Mouse (Mus musculus) c-Kit-positive CD71-positive TER-119-positive erythroid progenitor cells, embryonic 14.5 days (primary cell): ENCODE results near the gene Gm9733.
"Not testable (repeated sequence)": the region's sequence is repeated elsewhere in the genome, so short reads cannot be mapped to it uniquely, and the experiment has no call there.

ENCODE experiments used
- DNase-seq: peaks from one replicate; pipeline ENCODE4 v3.0.0-alpha.2; 2013; ENCODE audit warnings: low spot score

The Gm9733 gene

DNA sequence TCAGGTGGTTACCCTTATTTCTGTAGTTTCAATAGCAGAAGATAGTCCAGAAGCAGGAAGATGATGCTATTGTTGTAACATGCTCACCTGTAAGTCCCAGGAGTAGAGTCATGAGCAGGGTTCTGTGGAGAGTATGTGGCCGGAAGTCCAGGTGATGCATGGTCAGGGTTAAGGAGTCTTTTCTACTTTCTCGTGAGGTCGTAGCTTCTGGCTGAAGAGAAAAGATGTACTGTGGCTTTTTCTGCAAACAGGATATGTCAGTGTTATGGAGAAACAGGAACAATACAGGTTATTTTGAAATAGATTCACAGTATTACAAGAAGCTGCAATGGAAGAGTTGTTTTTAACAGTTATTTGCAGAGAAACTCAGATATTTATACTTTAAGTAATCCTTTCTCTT lies at the start of gene Gm9733:
TSS of gene Gm9733 (minus strand) at position 240 of the 400 bp plus-strand sequence.
- DNase-seq, result no peak

DNA sequence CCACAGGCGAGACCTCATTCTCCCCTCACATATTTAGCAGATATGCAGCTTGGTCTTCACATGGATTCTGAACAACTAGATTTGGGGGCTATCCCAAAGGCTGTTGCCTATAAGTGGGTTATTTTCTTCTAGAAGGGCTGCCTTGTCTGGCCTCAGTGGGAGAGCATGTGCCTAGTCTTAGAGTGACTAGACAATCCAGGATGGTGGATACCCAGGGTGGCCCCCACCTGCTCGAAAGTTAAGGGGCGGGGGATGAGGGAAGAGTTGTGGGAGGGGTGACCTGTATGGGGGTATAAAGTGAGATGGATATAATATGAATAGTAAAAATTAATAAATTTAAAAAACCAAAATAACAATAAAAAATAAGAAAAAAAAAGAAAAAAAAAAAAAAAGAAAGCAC lies 23.6 kb upstream of the Gm9733 start:
- DNase-seq, result not testable (repeated sequence)

DNA sequence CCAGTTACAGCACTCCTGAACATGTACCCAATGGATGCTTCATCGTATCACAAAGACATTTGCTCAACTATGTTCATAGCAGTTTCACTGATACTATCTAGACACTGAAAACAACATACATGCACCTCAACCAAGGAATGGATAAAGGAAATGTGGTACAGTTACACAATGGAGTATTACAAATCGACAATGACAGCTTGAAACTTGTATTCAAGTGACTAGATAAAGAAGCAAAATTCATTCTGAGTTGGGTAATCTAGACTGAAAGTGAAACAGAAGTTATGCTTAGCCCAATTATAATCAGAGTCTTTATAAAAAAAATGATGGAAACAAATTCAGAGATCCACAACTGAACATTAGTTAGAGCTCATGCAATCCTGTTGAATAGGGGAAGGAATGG lies 18.2 kb upstream of the Gm9733 start:
- DNase-seq, result not testable (repeated sequence)

DNA sequence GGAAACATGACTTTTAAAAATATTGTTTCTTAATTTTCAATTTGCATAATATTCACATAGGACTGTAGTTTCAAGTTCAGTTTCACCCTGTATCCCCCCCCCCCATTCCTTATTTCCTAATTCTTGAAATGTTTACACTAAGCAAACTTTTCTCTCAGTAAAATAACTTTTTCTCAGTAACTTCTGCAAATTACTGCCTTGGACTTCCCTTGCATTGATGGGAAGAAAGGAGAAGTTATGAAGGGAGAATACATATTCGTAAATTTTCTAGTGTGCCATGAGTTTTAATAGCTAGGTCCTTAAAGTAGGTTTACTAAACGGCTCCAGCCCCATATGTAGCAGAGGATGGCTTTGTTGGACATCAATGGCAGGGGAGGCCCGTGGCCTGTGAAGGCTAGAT lies 13.5 kb upstream of the Gm9733 start:
- DNase-seq, result not testable (repeated sequence)

DNA sequence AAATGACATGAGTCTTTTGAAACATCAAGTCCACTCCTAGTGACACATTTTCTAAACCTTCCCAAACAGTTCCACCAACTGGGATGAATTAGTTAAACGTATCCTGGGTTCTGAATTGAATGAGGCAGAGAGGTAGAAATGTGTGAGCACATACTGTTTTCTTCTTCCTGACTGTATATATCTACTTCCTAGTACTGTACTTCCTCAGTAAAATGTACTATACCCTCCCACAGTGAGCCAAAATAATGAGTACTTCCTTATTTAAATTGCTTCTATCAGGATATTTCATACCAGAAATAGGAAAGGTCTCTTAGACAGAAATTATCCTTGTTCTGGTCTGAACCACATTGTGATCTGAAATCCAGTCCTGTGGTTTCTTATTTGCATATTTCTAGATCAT lies 8.2 kb upstream of the Gm9733 start:
- DNase-seq, result no peak

DNA sequence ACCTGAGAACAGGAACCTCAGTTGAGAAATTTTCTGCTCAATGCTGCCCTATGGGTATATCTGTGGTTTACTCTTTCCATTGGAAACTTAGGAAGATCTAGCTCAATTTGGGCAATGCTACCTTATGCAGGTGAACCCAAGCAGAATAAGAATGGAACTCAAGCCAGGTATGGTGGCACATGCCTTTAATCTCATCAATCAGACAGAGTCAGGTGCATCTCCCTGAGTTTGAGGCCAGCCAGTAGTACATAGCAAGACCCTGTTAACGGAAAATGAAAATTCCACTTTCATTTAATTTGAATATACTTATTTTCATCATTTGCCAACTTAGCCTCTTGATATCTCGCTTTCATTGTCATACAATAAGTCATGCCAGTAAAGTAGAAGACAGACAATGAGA lies 2.1 kb upstream of the Gm9733 start:
- no peak for DNase-seq

DNA sequence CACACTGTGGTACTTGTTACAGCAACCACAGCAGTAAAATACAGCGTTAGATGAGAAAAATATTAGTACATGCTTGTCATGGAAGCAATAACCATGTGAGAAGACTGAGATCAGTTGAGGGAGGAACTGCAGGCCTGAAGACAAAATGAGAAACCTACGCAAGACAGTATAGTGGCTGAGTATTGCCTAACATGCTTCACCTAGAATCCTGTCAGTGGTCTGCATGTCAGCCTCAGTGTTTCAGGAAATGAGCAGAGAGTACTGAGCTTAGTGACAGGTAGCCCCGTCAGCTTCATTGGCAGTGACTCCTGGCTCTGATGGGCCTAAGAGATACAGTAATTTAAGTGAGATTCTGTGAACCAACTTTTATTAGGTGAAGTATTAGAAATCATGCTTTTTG lies 557 bp downstream of the Gm9733 start:
- DNase-seq, result no peak

DNA sequence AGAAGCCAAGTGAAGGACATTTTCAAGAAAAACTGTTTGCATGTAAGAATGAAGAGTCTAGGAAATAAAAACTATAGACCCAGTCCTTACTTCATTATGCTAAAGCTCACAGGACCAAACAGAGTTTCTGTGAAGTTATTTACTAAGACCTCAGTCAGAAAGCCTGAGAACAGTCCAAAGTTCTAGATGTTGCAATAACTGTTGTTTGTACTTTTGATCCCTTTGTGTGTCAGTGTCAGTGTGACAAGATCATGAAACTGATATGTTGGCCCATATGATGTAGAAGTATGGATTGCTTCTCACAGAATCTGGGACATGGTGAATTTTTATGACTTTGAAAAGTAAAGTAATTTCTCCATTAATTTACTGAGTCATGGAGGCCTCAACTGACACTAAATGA lies 2.6 kb downstream of the Gm9733 start:
- no peak for DNase-seq

DNA sequence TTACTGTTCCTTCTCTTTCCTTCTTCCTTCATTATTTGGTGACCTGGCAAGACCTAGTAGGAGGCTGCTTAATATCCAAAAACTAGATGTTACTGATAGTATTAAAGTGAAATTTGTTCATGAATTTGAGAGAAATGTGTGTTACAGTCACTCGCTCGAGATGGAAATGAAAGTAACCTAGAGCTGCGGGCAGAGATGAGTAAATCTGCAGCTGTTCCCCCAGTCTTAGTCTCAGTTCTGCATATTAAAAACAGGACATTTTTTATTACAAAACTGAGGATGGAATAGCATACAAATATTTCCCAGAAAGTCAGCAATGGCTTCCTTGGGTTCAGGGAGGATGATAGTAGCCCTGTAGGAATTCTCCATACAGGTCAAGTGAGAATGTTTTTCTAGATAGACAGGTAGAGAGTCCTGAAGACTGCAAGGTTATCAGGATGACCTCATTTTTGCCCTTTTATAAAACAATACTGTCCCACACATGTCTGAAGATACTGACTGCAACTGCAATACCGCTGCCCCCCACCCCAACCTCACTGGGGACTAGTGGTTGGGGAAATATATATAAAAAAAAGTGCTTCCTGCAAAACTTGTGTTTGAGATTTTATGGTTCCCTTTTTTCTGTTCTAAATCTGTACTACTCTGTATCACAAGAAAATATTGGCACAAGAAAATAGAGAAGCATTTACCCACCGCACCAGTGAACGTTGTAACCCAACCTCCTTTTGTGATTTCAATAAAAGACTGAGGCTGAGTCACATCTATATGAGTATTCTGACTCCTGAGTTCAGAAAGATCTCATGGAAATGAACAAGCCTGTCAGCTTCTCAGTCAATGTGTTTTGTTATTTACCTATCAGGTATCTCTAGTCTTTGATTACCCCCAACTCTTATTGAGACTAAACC lies 47.4 kb downstream of the Gm9733 start:
- DNase-seq, result no peak

DNA sequence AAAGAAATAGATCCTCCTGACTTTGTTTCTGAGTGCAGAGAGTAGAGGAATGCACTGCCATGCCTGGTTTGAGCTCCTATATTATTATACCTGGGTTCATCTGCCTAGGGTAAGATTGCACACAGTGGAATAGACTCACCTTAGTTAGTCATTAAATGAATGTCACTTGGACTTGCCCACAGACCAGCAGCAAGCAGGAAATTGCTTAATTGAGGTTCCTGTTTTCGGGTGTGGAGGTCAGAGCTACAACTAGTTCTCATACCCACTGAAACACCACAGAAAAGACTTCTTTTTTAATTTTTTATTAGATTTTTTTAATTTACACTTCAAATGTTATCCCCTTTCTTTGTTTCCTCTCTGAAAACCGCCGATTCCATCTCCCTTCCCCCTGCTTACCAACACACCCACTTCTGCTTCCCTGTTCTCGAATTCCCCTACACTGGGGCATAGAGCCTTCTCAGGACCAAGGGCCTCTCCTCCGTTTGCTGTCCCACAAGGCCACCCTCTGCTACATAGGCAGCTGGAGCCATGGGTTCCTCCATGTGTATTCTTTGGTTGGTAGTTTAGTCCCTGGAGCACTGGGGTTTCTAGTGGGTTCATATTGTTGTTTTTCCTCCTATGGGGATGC lies 56.1 kb downstream of the Gm9733 start:
- no peak for DNase-seq

DNA sequence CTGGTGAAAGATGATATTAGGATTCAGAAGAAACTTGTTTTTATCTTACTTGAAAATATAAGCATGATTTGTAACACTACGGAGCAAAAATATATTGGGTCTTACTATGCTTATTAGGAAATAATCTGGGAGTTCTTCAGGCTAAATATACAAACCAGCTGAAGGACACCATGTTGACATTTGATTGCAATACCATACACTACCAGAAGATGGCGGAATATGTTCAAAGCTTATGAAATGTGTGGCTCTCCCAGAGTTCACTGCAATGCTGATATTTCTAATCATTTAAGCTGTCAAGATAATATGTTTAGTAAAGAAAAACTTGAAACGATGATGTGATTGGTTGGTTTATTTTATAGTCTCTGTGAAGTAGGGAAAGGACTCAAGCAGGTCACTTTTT lies 67.7 kb downstream of the Gm9733 start:
- peak; percentile 50 for DNase-seq

DNA sequence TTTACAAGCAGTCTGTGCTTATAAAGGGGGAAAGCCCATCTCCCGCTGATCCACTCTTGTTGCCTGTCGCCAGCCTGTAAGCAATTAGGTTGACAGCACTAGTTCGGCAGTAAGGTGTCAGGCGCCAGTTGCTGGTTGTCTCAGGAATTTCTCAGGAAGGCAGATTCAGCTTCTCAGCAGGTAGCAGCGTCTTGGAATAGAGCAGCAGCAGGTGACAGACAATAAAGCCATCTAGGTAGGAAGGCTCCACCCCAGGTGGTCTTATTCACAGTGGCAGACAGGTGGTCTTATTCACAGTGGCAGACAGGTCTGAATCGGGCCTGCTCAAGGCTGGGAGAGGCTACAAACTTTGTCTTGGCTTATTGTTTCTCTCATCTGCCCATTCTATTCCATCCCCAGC lies 76.4 kb downstream of the Gm9733 start:
- no peak for DNase-seq
